Mouse (Mus musculus) brown adipose tissue, adult 24 weeks (tissue): ENCODE measurements around the gene Senp1. TPM values are rescaled to one million over a fixed set of nuclear protein-coding genes. Genes with fewer than 3 reads are reported as not detected.

ENCODE experiments used
- H3K27ac ChIP-seq: fragments of 200-500 bp; replicated peaks from 2 replicates; pipeline ENCODE4 v1.5.1; 2012; ENCODE audit warnings: low read depth, mild to moderate bottlenecking, low read length
- H3K4me1 ChIP-seq: fragments of 200-500 bp; 2 replicates; pipeline ENCODE4 v1.6.1; 2012; ENCODE audit warnings: low read length, mixed read lengths; ENCODE audit not compliant: control insufficient read depth, insufficient read depth, insufficient read length
- H3K4me3 ChIP-seq: fragments of 200-500 bp; 2 replicates; pipeline ENCODE4 v1.5.1; 2012; ENCODE audit warnings: low read depth, mild to moderate bottlenecking, low read length, moderate library complexity; ENCODE audit not compliant: insufficient read depth
- polyA plus RNA-seq: library from polyadenylated mRNA; stranded (reverse); fragments of >200 nt; gene quantifications from 2 replicates; pipeline ENCODE4 v1.2.4, GENCODE M21; 2012; ENCODE audit not compliant: missing spikeins, insufficient read depth, insufficient read length

Senp1 gene
- polyA plus RNA-seq, 1 experiment, result 6.0 TPM

GRCm38 (mm10) chr15:98115779-98116163, 22.2 kb upstream of the Senp1 start:
- no peak overlapping the region for H3K27ac ChIP-seq
- no peaks in the 10 kb centered on the region for H3K4me1 ChIP-seq
- H3K4me3 ChIP-seq, result no peak overlapping the region

- Histone ChIP-seq H3K27ac (no peak overlapping the region), H3K4me3 (no peak overlapping the region)
These were observed 21.6 kb upstream of the Senp1 start for GRCm38 (mm10) chr15:98114852-98115778.

GRCm38 (mm10) chr15:98114098-98114851, 20.7 kb upstream of the Senp1 start:
- Histone ChIP-seq H3K27ac (no peak overlapping the region), H3K4me1 (no peaks in the 10 kb centered on the region)

More at GRCm38 (mm10) chr15:98114852-98115778, 21.6 kb upstream of the Senp1 start:
- H3K4me1 ChIP-seq, result no peaks in the 10 kb centered on the region

GRCm38 (mm10) chr15:98111791-98112190, 18.2 kb upstream of the Senp1 start:
- Histone ChIP-seq H3K27ac (no peak overlapping the region), H3K4me1 (no peaks in the 10 kb centered on the region), H3K4me3 (no peak overlapping the region)

More at GRCm38 (mm10) chr15:98114098-98114851, 20.7 kb upstream of the Senp1 start:
- no peak overlapping the region for H3K4me3 ChIP-seq

- Histone ChIP-seq H3K4me3 (peak overlapping the region; percentile 77), H3K4me1 (no peaks in the 10 kb centered on the region), H3K27ac (0 out of 2 replicates have a peak overlapping the region, but pooled peaks have one; percentile 16)
These were observed 15.0 kb upstream of the Senp1 start for GRCm38 (mm10) chr15:98108297-98109152.

- Histone ChIP-seq H3K4me3 (peak overlapping the region; percentile 77), H3K4me1 (no peaks in the 10 kb centered on the region), H3K27ac (no peak overlapping the region)
These were observed 14.3 kb upstream of the Senp1 start for GRCm38 (mm10) chr15:98107703-98108296.

GRCm38 (mm10) chr15:98107230-98107629, 13.7 kb upstream of the Senp1 start:
- H3K4me3 ChIP-seq, result no peak overlapping the region
- no peak overlapping the region for H3K27ac ChIP-seq
- no peaks in the 10 kb centered on the region for H3K4me1 ChIP-seq

GRCm38 (mm10) chr15:98106506-98106905, 13.0 kb upstream of the Senp1 start:
- H3K27ac ChIP-seq, result no peak overlapping the region

GRCm38 (mm10) chr15:98102401-98102800, 8.9 kb upstream of the Senp1 start:
- H3K27ac ChIP-seq, result no peak overlapping the region
- H3K4me1 ChIP-seq, result no peaks in the 10 kb centered on the region
- H3K4me3 ChIP-seq, result no peak overlapping the region

More at GRCm38 (mm10) chr15:98106506-98106905, 13.0 kb upstream of the Senp1 start:
- no peak overlapping the region for H3K4me3 ChIP-seq
- no peaks in the 10 kb centered on the region for H3K4me1 ChIP-seq

- H3K27ac ChIP-seq, result no peak overlapping the region
- no peaks in the 10 kb centered on the region for H3K4me1 ChIP-seq
- no peak overlapping the region for H3K4me3 ChIP-seq
These were observed 5.0 kb upstream of the Senp1 start for GRCm38 (mm10) chr15:98098519-98098918.

GRCm38 (mm10) chr15:98096957-98097356, 3.4 kb upstream of the Senp1 start:
- Histone ChIP-seq H3K4me3 (no peak overlapping the region), H3K4me1 (no peaks in the 10 kb centered on the region)

GRCm38 (mm10) chr15:98094905-98095304, 1.4 kb upstream of the Senp1 start:
- H3K27ac ChIP-seq, result no peak overlapping the region
- H3K4me1 ChIP-seq, result no peaks in the 10 kb centered on the region
- H3K4me3 ChIP-seq, result no peak overlapping the region

More at GRCm38 (mm10) chr15:98096957-98097356, 3.4 kb upstream of the Senp1 start:
- H3K27ac ChIP-seq, result no peak overlapping the region

- no peaks in the 10 kb centered on the region for H3K4me1 ChIP-seq
- peak within 1 kb of the TSS; percentile 96 for H3K27ac ChIP-seq
- peak within 1 kb of the TSS; percentile 79 for H3K4me3 ChIP-seq
These were observed 998 bp downstream of the Senp1 start, which contains the start of gene Pfkm for GRCm38 (mm10) chr15:98092372-98093120. TSS of gene Pfkm (plus strand) at chr15:98092589.

GRCm38 (mm10) chr15:98091841-98092240, 1.7 kb downstream of the Senp1 start:
- H3K4me1 ChIP-seq, result no peaks in the 10 kb centered on the region
- no peak overlapping the region for H3K27ac ChIP-seq
- no peak overlapping the region for H3K4me3 ChIP-seq
